Mouse (Mus musculus) pancreas, adult 10 weeks (tissue): ENCODE measurements around the gene Rsad1. TPM values are rescaled to one million over a fixed set of nuclear protein-coding genes. Genes with fewer than 3 reads are reported as not detected.

Source experiments
- polyA plus RNA-seq: library from polyadenylated mRNA; stranded (reverse); fragments of 350-450 nt; fragmentation: Illumina TruSeq; extraction: RNeasy Lipid Tissue Mini Kit (QIAGEN cat#74804); gene quantifications from one replicate; pipeline ENCODE4 v1.2.3, GENCODE M21; 2015; ENCODE audit warnings: low read depth, low replicate concordance; ENCODE audit not compliant: insufficient read depth

The Rsad1 gene
- 1.8 TPM for polyA plus RNA-seq

GRCm38 (mm10) chr11:94548888-94549690, at the start of gene Rsad1:
Gene Rsad1 (minus strand): TSS chr11:94549255.

GRCm38 (mm10) chr11:94564437-94565150, 15.5 kb upstream of the Rsad1 start, which contains the start of gene Chad:
Gene Chad (plus strand): TSS chr11:94565047.

GRCm38 (mm10) chr11:94521219-94521843, 27.7 kb downstream of the Rsad1 start, which contains the start of gene Mycbpap:
Gene Mycbpap (minus strand): TSS chr11:94521742.

GRCm38 (mm10) chr11:94499661-94500152, 49.3 kb downstream of the Rsad1 start, which contains the start of gene Epn3:
Gene Epn3 (minus strand): TSS chr11:94499974.

Other genes with a start within 250 kb of the Rsad1 start
- 30.5 TPM for gene Luc7l3, start 227.3 kb downstream of the Rsad1 start, polyA plus RNA-seq
- 15.8 TPM for gene Ankrd40, start 221.3 kb downstream of the Rsad1 start, polyA plus RNA-seq
- gene Abcc3, start 156.3 kb downstream of the Rsad1 start, polyA plus RNA-seq = 1.4 TPM
- gene Cacna1g, start 75.1 kb downstream of the Rsad1 start, polyA plus RNA-seq = 6.2 TPM
- gene Spata20, start 63.1 kb downstream of the Rsad1 start, polyA plus RNA-seq = not detected
- 3.0 TPM for gene Epn3, start 49.3 kb downstream of the Rsad1 start, polyA plus RNA-seq
- 2.4 TPM for gene Mycbpap, start 27.5 kb downstream of the Rsad1 start, polyA plus RNA-seq
- not detected for gene Chad, start 15.8 kb upstream of the Rsad1 start, polyA plus RNA-seq
- gene Acsf2, start 52.6 kb upstream of the Rsad1 start, polyA plus RNA-seq = 6.7 TPM
- gene Lrrc59, start 80.5 kb upstream of the Rsad1 start, polyA plus RNA-seq = 25.5 TPM
- 13.3 TPM for gene Mrpl27, start 104.5 kb upstream of the Rsad1 start, polyA plus RNA-seq
- not detected for gene Eme1, start 104.7 kb upstream of the Rsad1 start, polyA plus RNA-seq
- gene Xylt2, start 128.3 kb upstream of the Rsad1 start, polyA plus RNA-seq = 5.4 TPM
- not detected for gene Gm11541, start 155.2 kb upstream of the Rsad1 start, polyA plus RNA-seq
- gene Cdc34b, start 192.5 kb upstream of the Rsad1 start, polyA plus RNA-seq = not detected
- not detected for gene Tmem92, start 233.4 kb upstream of the Rsad1 start, polyA plus RNA-seq